Comparison of ENCODE assay signal across 22 mouse cellular contexts in genomic region chr3:58702329-58702728, GRCm38 (mm10). TPM values are rescaled to one million over a fixed set of nuclear protein-coding genes. Genes with fewer than 3 reads are reported as not detected.
DNase-seq lines count a peak whose midpoint lies in the region; ATAC-seq and TF ChIP-seq lines count a peak whose summit lies in the region.
"Had no signal": no experiment of that assay in that cellular context is flagged by ENCODE, and none has a peak within 500 bp of the region (broad histone marks: within the 10 kb centered on the region; RNA-seq: fewer than 3 reads in every experiment).

No protein-coding gene starts in this region.

- no peak overlapping the region for H3K9ac ChIP-seq in CH12.LX (ENCODE audit: insufficient read depth, low read depth)
- H3K9ac ChIP-seq: embryonic facial prominence, embryonic 15.5 days; heart, embryonic 13.5 days; hindbrain, embryonic 15.5 days had no signal

- no peak for TF ChIP-seq RAD21 in CH12.LX (IDR thresholded peaks at IDR 0.05; ENCODE audit: low read depth, low read length)

- no peaks in the 10 kb centered on the region for H3K27me3 ChIP-seq in CH12.LX (replicated peaks)
- H3K27me3 ChIP-seq: embryonic facial prominence, embryonic 15.5 days; heart, embryonic 13.5 days; hindbrain, embryonic 15.5 days had no signal

- peak; percentile 16 for DNase-seq in heart, adult 11 months
- DNase-seq in heart, adult 18-20 months, result no peak
- DNase-seq in CH12.LX (ENCODE audit: extremely low read depth) (no peak), ZHBTc4 (ENCODE audit: low read depth, low spot score) (peak; percentile 24)
- DNase-seq in left cerebral cortex, adult 8-10 months (ENCODE audit: low spot score in 2 of 2), result no peak
- no peak for DNase-seq in left cerebral cortex, adult 2 months (ENCODE audit: extremely low spot score in 1 of 2, low spot score in 2 of 2)
- DNase-seq: adrenal gland, adult 8-10 months; adrenal gland, postnatal 36 days; cerebellum, adult 2 months; cerebellum, postnatal 10 days; embryo, embryonic 11 days; heart, postnatal 36 days; kidney, adult 2 months had no signal

- no peak overlapping the region for H3K4me3 ChIP-seq in CH12.LX (replicated peaks in 1 of 3; ENCODE audit: low read depth in 2 of 3, low read length in 2 of 3, poor library complexity in 1 of 3)
- no peak overlapping the region for H3K4me3 ChIP-seq in left cerebral cortex, adult 2 months
- H3K4me3 ChIP-seq: embryonic facial prominence, embryonic 15.5 days; erythroblast, embryonic 14.5 days; forebrain, embryonic 10.5 days; heart, embryonic 13.5 days; hindbrain, embryonic 15.5 days had no signal

- TF ChIP-seq EP300 in CH12.LX (IDR thresholded peaks at IDR 0.05; ENCODE audit: low read length), result no peak

- no peak overlapping the region for H3K27ac ChIP-seq in CH12.LX (ENCODE audit: insufficient read depth, low read depth)
- H3K27ac ChIP-seq in left cerebral cortex, adult 2 months, result no peak overlapping the region
- H3K27ac ChIP-seq: embryonic facial prominence, embryonic 15.5 days; forebrain, embryonic 10.5 days; heart, embryonic 13.5 days; hindbrain, embryonic 15.5 days had no signal

- in situ Hi-C loops in CH12.LX (cut with MboI; ENCODE audit: low pct_ligation_motif_present, low pct_unique_long_range_greater_than_20kb, low sequenced_read_pairs), result no loop called here

- H3K4me1 ChIP-seq in CH12.LX (ENCODE audit: control insufficient read depth in 1 of 2, insufficient read depth in 2 of 2), result peaks cover 8 to 29% of the 10 kb centered on the region in 2 experiments
- H3K4me1 ChIP-seq: embryonic facial prominence, embryonic 15.5 days; forebrain, embryonic 10.5 days; heart, embryonic 13.5 days; hindbrain, embryonic 15.5 days had no signal

- no peak for TF ChIP-seq POLR2A in CH12.LX (IDR thresholded peaks at IDR 0.05; ENCODE audit: low read depth, low read length)

- intact Hi-C loops in left cerebral cortex, adult 2 months (cut with DNase I), result no loop called here

- no peaks in the 10 kb centered on the region for H3K79me2 ChIP-seq in CH12.LX (replicated peaks; ENCODE audit: control insufficient read depth, extremely low read depth, insufficient read depth, poor library complexity, severe bottlenecking)

- dilution Hi-C loops in CH12.LX (cut with MboI; ENCODE audit: extremely low pct_ligation_motif_present, extremely low pct_unique_long_range_greater_than_20kb, low sequenced_read_pairs), result no loop called here

- H3K9me3 ChIP-seq in CH12.LX (replicated peaks; ENCODE audit: low read length), result peaks cover 13% of the 10 kb centered on the region
- H3K9me3 ChIP-seq: embryonic facial prominence, embryonic 15.5 days; forebrain, embryonic 10.5 days; G1E; heart, embryonic 13.5 days; hindbrain, embryonic 15.5 days had no signal

- peaks cover 25 to 59% of the 10 kb centered on the region in 2 experiments for H3K36me3 ChIP-seq in CH12.LX (replicated peaks in 1 of 2; ENCODE audit: control insufficient read depth in 1 of 2, insufficient read depth in 1 of 2, low read length in 1 of 2)
- H3K36me3 ChIP-seq: embryonic facial prominence, embryonic 15.5 days; forebrain, embryonic 10.5 days; G1E; heart, embryonic 13.5 days; hindbrain, embryonic 15.5 days had no signal

- no peak; the same call in 1 of the 2 replicates for ATAC-seq in granulocyte monocyte progenitor cell, adult 5-6 weeks (replicated peaks; ENCODE audit: poor library complexity, severe bottlenecking)
- ATAC-seq: forebrain, embryonic 14.5 days; inflammation-experienced regulatory T-cells, adult 6 months had no signal

- H3K4me2 ChIP-seq in CH12.LX (ENCODE audit: insufficient read depth, low read depth, poor library complexity, severe bottlenecking), result no peak overlapping the region
- H3K4me2 ChIP-seq: embryonic facial prominence, embryonic 15.5 days; heart, embryonic 13.5 days; hindbrain, embryonic 15.5 days had no signal

- no peak for TF ChIP-seq CTCF in CH12.LX (conservative IDR thresholded peaks at IDR 0.05 in 1 of 2, IDR thresholded peaks at IDR 0.05 in 1 of 2; ENCODE audit: low read depth in 2 of 2, low read length in 2 of 2)
- TF ChIP-seq CTCF in left cerebral cortex, adult 2 months (IDR thresholded peaks at IDR 0.05), result no peak

TF ChIP-seq in CH12.LX, 34 proteins besides CTCF, POLR2A, EP300 and RAD21:
- no peak for TF ChIP-seq PAX5 (IDR thresholded peaks at IDR 0.05; ENCODE audit: low read length)
- no peak for TF ChIP-seq UBTF (IDR thresholded peaks at IDR 0.05; ENCODE audit: low read depth, low read length)
- peak; percentile 90 for TF ChIP-seq TBP (conservative IDR thresholded peaks at IDR 0.05; ENCODE audit: low read depth, low read length)
- TF ChIP-seq ELF1 (IDR thresholded peaks at IDR 0.05; ENCODE audit: low read depth, low read length), result peak; percentile 39; the same call in 1 of the 2 replicates
- TF ChIP-seq NRF1 (IDR thresholded peaks at IDR 0.05; ENCODE audit: low read depth, low read length), result no peak
- no peak for TF ChIP-seq POLR2AphosphoS2 (IDR thresholded peaks at IDR 0.05; ENCODE audit: low read depth, low read length)
TF ChIP-seq in CH12.LX: peak in this region for 2.

RNA-seq across cellular contexts. Expression of gene Siah2, which starts 10.1 kb away (rescaled TPM):
- 10 to 100 TPM; 11.8 to 12.5 TPM for total RNA-seq in heart, adult 18-20 months (2021)
- total RNA-seq in CH12.LX (2012; rRNA removed) (125 and 140 TPM in 2 replicates), CH12.LX (2014; rRNA removed) (119 and 142 TPM in 2 replicates)
- 99.0 and 104 TPM in 2 replicates for polyA plus RNA-seq in CH12.LX (2012; ENCODE audit: insufficient read length, low read depth)
- 8.3 and 9.4 TPM in 2 replicates for total RNA-seq in granulocyte monocyte progenitor cell, adult 5-6 weeks (2014; fragmentation: Nextera tagmentation)
- total RNA-seq in granulocyte monocyte progenitor cell, adult 5-6 weeks (2017), result 8.7 and 13.8 TPM in 2 replicates
- total RNA-seq in left cerebral cortex, adult 8-10 months (2022), result 10 to 100 TPM; 13.7 to 17.1 (median 16.5) TPM
- 10 to 100 TPM; 17.2 to 22.0 TPM for total RNA-seq in left cerebral cortex, adult 2 months (2021)

Comparison
In these comparisons a context has a peak if more than half of its experiments do, and no peak if none do; other contexts are left out.
1. DNase-seq: peak in heart, adult 11 months (single experiment) and ZHBTc4 (single experiment); none in heart, adult 18-20 months (0 of 2), CH12.LX (single experiment), left cerebral cortex, adult 8-10 months (0 of 2) and left cerebral cortex, adult 2 months (0 of 2).
2. RNA of gene Siah2, which starts 10.1 kb away (total RNA-seq): 119 to 142 TPM in CH12.LX; 17.2 to 22.0 TPM in left cerebral cortex, adult 2 months, 13.7 to 17.1 TPM in left cerebral cortex, adult 8-10 months, 8.3 to 13.8 TPM in granulocyte monocyte progenitor cell, adult 5-6 weeks and 11.8 to 12.5 TPM in heart, adult 18-20 months; every median in the first group is over 4 times any median in the second.